Mouse (Mus musculus) gastrocnemius, postnatal 4 days (tissue): ENCODE results near the gene AW822073. TPM values are rescaled to one million over a fixed set of nuclear protein-coding genes. Genes with fewer than 3 reads are reported as not detected.
"Not testable (repeated sequence)": the region's sequence is repeated elsewhere in the genome, so short reads cannot be mapped to it uniquely, and the experiment has no call there.

Experiments used
- DNase-seq, 2 experiments: peaks; one replicate each; pipeline ENCODE4 v3.0.0; 2021 to 2022; ENCODE audit warnings: low spot score in 2 of 2, mixed read lengths in 2 of 2
- total RNA-seq, 2 experiments: library from RNA; stranded (reverse); gene quantifications; 2 replicates each; pipeline ENCODE4 v1.2.3; 2021

Gene AW822073
- total RNA-seq, 2 experiments from 2014 or later, result not detected

DNA sequence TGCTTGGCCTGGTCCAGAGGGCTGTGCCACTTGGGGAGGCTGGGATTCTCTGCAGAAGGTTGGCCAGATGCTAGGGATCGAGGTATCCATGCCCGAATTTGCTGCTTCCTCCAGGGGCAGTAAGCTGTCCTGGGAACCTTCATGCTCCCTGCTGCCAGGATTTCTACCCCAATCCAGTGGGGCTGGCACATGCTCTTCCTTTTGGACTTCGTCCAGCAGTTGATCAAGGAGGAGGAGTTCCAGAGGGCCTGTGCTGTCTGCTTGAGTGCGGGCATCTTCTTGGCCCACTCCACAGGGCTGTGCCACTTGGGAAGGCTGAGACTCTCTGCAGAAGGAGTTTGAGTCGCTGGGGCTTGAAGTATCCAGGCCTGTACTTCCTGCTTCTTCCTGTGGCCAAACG lies 1.6 kb downstream of the AW822073 start:
- DNase-seq, result not testable (repeated sequence)

DNA sequence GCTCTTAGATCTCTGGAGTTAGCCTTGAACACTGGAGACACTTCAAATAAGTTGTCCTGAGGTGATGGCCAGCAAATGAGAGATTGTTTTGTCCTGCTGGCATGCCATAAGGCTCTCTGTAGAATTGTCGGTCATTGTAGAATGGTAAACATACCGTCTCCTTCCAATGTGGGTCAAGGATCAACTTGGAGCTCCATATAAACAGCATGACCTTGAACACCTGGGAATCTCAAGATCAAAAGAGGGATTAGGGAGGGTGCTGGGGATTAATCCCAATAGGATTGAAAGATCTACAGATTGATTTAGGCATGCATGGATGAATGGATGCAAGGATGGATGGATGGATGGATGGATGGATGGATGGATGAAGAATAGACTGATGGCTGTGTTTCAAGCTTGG lies 3.2 kb downstream of the AW822073 start:
- DNase-seq, result peak; percentile 38 to 46

DNA sequence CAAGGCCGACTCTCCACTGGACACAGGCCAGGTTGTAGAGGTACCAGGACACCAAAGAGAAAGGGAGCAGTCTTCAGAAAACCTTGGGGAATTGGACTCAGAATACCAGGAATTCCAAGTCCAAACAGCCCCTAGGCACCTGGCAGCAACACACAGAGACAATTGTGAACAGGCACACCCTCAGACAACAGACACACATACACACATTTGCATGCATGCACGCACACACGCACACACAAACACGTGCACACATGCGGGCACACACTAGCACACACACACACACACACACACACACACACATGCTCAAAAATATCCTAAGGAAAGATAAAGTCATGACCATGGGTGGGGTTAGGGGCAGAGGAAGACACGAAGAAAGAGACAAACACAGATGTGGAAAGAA lies 4.0 kb downstream of the AW822073 start:
- DNase-seq, result peak; percentile 46 to 56

DNA sequence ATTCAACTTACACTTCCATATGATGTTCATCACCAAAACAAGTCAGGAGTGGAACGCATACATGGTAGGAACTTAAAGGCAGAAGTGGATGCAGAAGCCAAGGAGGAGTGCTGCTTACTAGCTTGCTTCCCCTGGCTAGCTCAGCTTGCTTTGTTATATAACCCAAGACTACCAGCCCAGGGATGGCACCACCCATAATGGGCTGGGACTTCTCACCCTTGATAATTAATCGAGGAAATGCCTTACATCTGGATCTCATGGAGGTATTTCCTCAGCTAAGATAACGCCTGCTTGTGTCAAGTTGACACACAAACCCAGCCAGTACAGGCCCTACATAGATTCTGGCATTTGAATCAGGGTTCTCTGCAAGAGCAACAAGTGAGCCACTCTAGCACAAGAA lies 7.4 kb downstream of the AW822073 start:
- DNase-seq, result peak in 1 of 2 experiments; percentile 18

DNA sequence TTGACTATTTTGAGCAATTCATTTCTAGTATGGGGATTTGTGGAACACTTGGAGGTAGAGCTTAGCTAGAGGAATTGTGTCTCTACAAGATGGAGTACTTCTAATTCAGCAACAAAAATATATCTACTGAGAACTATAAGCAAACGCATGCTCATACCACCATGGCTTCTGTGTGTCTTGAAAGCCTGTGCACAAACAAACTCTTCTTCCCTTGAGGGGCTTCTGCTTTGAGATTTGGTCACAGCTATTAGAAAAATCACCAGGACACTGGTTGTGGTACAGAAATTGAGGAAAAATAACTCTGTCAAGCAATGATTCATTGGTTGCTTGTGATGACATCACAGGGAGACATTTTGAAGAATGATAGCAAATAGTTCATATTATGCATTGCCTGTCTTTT lies 9.4 kb downstream of the AW822073 start:
- DNase-seq, result no peak

DNA sequence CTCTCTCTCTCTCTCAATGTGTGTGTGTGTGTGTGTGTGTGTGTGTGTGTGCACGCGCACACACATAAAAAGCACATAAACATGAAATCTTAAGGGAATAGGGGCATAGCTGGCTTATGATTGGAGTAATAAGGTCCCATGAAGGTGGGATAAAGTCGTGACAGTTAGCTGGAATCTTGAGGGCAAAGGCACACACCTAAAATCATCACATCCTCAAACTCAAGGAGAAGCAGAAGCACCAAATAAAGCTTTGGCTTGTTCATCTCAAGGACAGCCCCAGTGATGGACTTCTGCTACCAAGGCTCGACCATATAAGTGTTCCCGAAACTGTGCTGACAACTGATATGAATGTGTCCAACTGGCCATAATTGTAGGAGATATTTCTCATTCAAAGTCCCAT lies 9.8 kb downstream of the AW822073 start:
- no peak for DNase-seq

DNA sequence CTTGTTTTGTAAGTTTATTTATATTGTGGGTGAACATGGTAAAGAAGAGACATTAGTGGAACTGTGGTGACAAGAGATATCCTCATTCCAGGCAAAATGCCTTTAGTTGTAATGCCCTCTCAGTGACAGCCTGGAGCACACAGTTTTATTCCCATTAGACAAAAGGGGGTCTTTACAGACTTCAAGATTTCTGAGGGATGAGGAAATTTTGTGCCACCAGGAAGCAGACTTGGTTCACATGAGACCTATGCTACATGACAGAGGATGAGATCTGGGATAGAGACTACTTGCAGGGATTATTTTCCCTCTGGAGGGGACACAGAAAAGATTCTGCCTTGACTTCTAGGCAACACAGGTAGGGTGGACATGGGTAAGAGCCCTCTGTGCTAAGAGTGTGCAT lies 10.2 kb downstream of the AW822073 start:
- no peak for DNase-seq

DNA sequence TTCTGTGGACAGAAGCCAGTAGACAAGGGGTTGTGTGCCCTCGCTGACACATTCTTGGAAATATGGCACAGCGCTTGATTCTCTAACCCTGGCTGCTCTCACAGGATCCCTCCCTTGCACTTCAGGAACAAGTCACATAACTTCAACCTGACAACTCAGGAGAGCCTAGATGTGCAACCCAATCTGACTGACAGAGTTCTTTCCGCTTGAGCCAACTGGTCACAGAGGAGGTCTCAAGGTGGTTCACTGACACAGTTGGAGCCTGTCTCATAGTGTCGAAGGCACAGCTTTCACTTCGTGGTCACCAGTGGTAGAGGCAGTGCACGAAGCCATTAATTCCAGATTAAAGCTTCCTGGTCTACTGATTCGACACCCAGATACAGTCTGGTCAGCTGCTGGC lies 12.5 kb downstream of the AW822073 start:
- peak in 1 of 2 experiments; percentile 35 for DNase-seq

DNA sequence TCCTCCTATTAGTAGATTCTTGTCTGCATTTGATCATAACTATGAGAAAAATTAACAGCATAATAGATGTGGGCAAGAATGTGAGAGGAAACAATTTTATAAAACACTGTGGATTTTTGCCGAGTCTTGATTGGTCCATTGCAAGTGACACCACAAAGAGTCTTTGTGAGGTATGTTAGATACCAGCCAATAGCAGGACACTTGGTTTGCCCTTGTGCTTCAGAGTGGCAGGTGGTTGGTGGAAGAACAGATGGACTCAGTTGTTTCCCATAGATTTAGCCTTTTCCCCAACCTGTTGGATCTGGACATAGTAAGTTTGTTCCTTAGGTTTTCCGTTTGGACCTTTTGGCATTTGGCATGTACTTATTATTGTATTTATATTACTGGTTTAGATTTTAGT lies 13.5 kb downstream of the AW822073 start:
- DNase-seq, result no peak

DNA sequence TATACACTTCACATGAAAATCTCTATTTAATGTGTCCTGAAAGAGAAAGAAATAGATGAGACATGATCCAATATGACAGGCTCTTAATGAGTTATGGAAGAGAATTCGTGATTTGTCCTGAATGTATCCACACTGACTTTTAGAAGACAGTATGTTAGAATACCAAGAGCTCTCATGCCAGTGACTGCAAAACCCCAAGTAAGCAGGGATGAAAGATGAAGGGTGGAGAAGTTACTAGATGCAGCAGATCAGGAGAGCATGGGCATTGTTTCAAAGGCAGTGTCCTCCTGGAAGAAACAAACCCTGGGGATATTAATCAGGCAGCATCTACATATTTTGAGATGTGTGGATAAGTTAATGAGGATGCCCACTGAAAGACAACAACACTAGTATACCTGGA lies 14.2 kb downstream of the AW822073 start:
- DNase-seq, result no peak

DNA sequence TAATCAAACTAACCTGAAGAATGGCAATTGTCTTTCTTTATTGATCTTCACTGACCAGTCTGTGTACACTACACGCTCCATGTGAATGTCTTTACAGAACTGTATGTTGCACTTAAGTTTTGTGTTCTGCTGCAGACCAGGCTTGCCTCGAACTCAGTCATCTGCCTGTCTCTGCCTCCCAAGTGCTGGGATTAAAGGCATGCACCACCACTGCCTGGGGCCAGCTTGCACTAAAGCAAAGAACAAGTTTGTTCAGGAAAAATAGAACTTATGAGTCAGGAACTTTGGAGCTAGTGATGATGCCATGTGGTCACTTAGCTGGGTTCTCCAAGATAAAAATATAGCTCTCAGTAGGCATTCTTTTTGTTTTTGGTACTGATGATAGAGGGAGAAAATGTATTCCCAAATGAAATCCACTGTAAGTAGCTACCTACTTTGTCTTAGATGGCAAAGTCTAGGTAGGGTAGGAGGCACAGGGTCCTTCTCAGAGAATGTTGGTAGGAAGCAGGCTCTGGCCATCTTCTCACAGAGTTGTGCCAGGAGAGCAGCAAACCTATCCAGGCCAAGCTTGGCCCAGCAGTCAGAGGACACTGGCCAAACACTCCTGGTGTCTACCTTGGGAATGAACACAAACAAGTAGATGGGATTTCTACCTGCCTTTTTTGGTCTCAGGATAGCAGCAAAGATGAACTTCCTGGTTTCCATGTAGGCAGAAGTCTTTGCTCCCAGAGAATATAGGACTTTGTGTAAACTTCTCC lies 14.8 kb downstream of the AW822073 start:
- peak in 1 of 2 experiments; percentile 42 for DNase-seq

DNA sequence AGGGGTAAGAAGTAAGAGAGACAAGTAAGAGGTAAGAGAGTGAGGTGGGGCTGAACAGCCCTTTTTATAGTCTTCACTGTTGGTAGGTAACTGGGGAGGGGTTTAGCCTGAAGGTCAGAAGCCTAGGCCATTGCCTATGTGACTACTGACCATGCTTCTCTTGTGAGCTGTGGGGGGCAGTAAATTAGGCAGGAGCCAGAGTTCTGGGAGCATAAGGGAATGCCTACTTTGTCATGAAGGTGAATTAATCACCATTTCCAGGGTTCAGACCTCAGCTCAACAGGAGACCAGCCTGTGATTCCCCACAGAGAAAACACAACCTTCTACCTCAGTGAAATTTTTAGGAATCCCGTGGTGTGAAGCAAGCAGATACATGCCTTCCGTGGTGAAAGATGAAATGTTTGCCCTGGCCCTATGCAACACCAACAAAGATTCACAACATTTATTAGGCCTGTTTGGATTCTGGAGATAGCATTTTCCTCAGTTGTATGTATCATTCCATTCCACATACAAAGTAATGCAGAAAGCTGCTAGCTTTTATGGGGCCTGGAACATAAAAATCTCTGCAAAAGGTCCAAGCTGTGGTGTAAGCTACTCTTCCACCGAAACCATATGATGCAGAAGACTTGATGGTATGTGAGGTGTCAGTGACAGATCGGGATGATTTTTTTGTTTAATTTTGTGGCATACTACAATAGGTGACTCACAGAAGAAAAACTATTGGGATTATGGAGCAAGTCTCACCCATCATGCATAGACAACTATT lies 17.9 kb downstream of the AW822073 start:
- DNase-seq, result peak in 1 of 2 experiments; percentile 17

DNA sequence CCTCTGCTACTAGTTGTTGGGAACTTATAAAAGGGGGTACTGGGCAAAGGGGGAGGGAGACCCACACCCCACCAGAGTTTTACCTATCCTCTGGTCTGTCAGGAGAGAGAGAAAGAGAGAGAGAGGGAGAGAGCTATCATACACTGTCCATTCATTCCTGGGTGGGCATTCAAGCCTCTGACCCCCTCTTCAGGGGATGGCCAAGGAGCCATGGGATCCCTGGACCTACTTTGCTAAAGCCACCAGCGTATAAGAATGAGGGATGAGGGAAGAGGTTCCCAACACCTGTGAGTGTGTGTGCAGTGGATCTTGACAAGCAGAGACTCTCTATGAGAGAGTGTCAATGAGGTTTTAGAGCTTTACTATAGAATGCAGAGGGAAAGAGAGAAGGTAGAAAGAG lies 18.7 kb downstream of the AW822073 start:
- no peak for DNase-seq

Other genes with a start within 250 kb of the AW822073 start
- gene Duxf3, start 7.7 kb upstream of the AW822073 start, total RNA-seq, result not detected
- not detected for gene Gm4981, start 11.8 kb upstream of the AW822073 start, total RNA-seq
- gene Gcc2, start 30.6 kb upstream of the AW822073 start, total RNA-seq, result 10 to 100 TPM; 20.9 to 23.5 TPM
- gene Lims1, start 98.5 kb upstream of the AW822073 start, total RNA-seq, result 100 to 1,000 TPM; 108 to 135 TPM
- gene Ranbp2, start 222.0 kb upstream of the AW822073 start, total RNA-seq, result 10 to 100 TPM; 64.9 to 75.2 TPM